Mouse (Mus musculus): ENCODE measurements at regions not wholly inside any gene's neighbourhood (a gene's known extent, or its start where the extent isn't known, plus 50 kb on each side); places are given as distances from the start of the nearest gene placed in this dataset.

DNA sequence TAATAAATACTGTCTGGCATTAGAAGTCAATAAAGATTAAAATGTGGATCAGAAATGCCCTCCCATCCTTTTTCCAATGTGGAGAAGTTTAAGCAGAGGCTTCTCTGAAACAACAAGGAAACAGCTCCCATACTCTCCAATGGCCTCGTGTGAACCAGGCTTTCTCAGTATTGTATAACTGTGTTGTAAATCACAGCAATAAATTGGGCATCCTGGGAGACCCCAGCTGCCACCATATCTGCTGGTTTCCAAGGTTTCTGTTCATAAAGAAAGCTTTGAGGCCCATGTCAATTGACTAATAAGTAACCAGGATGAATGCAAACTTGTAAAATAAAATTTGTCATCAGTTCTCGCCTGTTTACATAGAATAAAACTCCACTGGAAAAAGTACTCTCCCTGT lies 192.7 kb upstream of the Gdnf start:
- TF ChIP-seq CTCF (IDR thresholded peaks at IDR 0.05; ENCODE audit: extremely low read depth, insufficient read length, insufficient replicate concordance, low read depth, low read length), result no peak
- TF ChIP-seq POLR2A (IDR thresholded peaks at IDR 0.05; ENCODE audit: low read depth, low read length), result no peak
- Histone ChIP-seq H3K4me1 (ENCODE audit: control insufficient read depth, insufficient read depth, insufficient read length, low read length) (no peaks in the 10 kb centered on the region), H3K27ac (ENCODE audit: insufficient read depth, low read depth, low read length) (no peak overlapping the region), H3K4me3 (ENCODE audit: low read depth, low read length) (no peak overlapping the region), H3K27me3 (ENCODE audit: control insufficient read depth, insufficient read depth, low read length) (no peaks in the 10 kb centered on the region), H3K36me3 (ENCODE audit: control insufficient read depth, insufficient read depth, low read length) (no peaks in the 10 kb centered on the region)
- 21% methylated on average over 2 of the region's 2 CpGs for WGBS

DNA sequence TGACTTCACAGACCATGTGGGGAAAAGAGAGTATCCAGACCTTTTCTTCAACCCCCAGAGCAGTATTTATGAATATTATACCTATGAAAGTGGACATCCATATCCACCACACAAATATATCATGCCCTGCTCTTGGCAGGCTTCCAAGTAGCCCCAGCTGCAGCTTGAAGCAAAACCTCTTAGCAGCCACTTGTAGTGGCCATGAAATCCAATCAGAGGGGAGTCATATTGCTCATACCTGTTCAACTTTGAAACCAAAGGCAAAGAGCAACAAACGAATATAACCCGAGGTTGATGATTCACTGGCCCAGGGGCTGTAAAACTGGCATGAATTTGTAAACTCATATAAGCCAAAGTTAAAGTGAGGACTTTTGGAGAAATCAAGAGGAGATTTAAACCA lies 187.6 kb upstream of the Gdnf start:
- H3K36me3 ChIP-seq (ENCODE audit: control insufficient read depth, insufficient read depth, low read length), result no peaks in the 10 kb centered on the region
- no peaks in the 10 kb centered on the region for H3K27me3 ChIP-seq (ENCODE audit: control insufficient read depth, insufficient read depth, low read length)
- H3K4me3 ChIP-seq (ENCODE audit: low read depth, low read length), result no peak overlapping the region
- H3K4me1 ChIP-seq (ENCODE audit: control insufficient read depth, insufficient read depth, insufficient read length, low read length), result no peaks in the 10 kb centered on the region
- no peak for TF ChIP-seq POLR2A (IDR thresholded peaks at IDR 0.05; ENCODE audit: low read depth, low read length)
- no peak overlapping the region for H3K27ac ChIP-seq (ENCODE audit: insufficient read depth, low read depth, low read length)
- 18% methylated on average over 2 of the region's 2 CpGs for WGBS

DNA sequence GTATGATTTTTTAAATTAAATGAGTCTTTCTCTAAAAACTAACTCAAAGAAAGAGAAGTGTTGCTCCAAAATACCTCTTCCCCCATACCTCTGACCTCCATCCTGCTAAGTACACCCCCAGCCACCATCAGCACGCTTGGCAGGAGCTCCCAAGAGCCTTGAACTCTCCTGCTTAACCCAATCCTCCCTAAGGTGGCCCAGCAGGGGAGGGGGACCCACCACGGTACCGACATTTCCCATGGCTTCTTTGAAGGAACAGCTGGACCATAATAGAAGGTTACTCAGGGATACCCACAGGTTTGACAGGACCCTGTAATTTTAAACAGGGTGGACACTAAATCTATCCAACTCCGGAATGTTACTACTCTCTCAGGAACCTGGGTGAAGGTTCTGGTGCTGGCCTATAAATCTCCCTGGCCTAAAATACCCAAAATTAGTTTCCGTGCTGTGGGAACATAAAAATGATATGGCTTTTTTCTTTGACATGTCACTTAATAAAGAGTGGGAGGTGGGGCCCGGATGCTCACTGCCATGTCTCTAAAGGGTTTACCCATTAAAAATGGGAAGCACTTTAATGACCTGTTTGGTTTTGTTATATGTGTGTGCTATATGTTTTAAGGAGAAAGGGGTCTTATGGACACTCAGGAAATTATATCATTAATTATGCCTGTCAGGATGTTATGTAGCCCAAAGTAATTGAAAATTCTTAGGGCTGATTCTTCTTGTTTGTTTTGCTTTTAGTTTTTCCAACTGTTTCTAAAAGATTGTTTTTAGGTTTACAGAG lies 185.8 kb upstream of the Gdnf start:
- Histone ChIP-seq H3K27ac (ENCODE audit: insufficient read depth, low read depth, low read length) (no peak overlapping the region), H3K4me1 (ENCODE audit: control insufficient read depth, insufficient read depth, insufficient read length, low read length) (no peaks in the 10 kb centered on the region), H3K4me3 (ENCODE audit: low read depth, low read length) (no peak overlapping the region), H3K27me3 (ENCODE audit: control insufficient read depth, insufficient read depth, low read length) (no peaks in the 10 kb centered on the region), H3K36me3 (ENCODE audit: control insufficient read depth, insufficient read depth, low read length) (no peaks in the 10 kb centered on the region)
- 84% methylated on average over 6 of the region's 6 CpGs for WGBS
- TF ChIP-seq POLR2A (IDR thresholded peaks at IDR 0.05; ENCODE audit: low read depth, low read length), result no peak

DNA sequence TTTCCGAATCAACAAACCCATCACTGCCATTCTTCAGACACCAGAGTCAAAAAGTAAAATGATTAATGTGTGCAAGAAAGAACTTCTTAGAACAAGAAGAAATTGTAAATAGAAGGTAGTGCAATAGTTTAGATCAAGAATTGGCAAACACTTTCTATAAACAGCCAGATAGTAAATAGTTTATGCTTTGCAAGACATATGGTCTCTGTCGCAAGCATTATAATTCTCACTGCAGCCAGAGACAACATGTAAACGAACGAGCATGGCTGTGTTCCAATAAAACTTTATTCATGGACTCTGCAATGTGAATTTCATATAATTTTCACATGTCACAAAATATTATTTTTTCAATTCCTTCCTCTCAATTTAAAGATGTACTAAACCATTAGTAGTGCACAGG lies 180.8 kb upstream of the Gdnf start:
- Histone ChIP-seq H3K4me1 (ENCODE audit: control insufficient read depth, insufficient read depth, insufficient read length, low read length) (no peaks in the 10 kb centered on the region), H3K27ac (ENCODE audit: insufficient read depth, low read depth, low read length) (no peak overlapping the region), H3K36me3 (ENCODE audit: control insufficient read depth, insufficient read depth, low read length) (no peaks in the 10 kb centered on the region), H3K27me3 (ENCODE audit: control insufficient read depth, insufficient read depth, low read length) (no peaks in the 10 kb centered on the region), H3K4me3 (ENCODE audit: low read depth, low read length) (no peak overlapping the region)
- WGBS, result 78% methylated on average over 4 of the region's 4 CpGs
- TF ChIP-seq POLR2A (IDR thresholded peaks at IDR 0.05; ENCODE audit: low read depth, low read length) (no peak), CTCF (IDR thresholded peaks at IDR 0.05; ENCODE audit: extremely low read depth, insufficient read length, insufficient replicate concordance, low read depth, low read length) (no peak)

DNA sequence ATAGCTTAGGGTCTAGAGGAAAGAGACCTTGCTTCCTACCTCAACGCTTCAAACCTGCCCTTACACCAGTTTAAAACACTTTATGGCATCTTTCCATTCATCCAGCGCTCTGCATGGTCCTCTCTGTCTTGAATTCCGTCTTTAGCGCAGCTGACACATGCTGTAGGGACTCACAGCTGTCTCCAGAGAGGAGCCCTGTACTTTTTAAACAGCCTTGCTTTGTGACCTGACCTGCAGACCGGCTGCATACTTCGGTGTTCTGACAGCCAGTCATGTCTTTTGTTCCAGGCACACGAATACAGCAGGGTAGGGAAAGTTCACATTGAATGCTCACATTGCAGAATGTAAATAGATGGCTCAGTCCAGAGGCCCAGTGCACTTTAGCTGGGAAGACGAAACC lies 175.4 kb upstream of the Gdnf start:
- Histone ChIP-seq H3K27ac (ENCODE audit: insufficient read depth, low read depth, low read length) (no peak overlapping the region), H3K36me3 (ENCODE audit: control insufficient read depth, insufficient read depth, low read length) (no peaks in the 10 kb centered on the region), H3K4me1 (ENCODE audit: control insufficient read depth, insufficient read depth, insufficient read length, low read length) (no peaks in the 10 kb centered on the region), H3K27me3 (ENCODE audit: control insufficient read depth, insufficient read depth, low read length) (no peaks in the 10 kb centered on the region), H3K4me3 (ENCODE audit: low read depth, low read length) (no peak overlapping the region)
- TF ChIP-seq CTCF (IDR thresholded peaks at IDR 0.05; ENCODE audit: extremely low read depth, insufficient read length, insufficient replicate concordance, low read depth, low read length) (no peak), POLR2A (IDR thresholded peaks at IDR 0.05; ENCODE audit: low read depth, low read length) (no peak)
- WGBS, result 70% methylated on average over 8 of the region's 8 CpGs

DNA sequence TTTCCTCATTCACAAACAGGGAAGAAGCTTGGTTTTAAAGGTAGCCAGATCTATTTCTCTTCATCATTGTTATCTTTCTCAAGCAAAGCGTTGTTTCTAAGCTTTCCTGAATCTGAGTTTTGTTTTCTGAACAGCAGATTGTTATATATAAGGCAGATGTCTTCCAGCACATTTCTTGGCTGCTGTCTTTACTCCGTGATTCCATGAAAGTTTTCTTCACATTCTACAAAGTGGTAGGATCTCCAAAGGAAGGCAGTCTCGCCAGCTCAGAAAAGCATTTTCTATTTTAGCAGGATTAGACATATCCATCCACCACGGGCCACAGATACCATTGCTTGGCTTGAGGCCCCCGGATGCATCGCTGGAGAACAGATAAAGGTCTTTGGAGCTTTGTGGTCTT lies 171.2 kb upstream of the Gdnf start:
- WGBS, result 75% methylated on average over 6 of the region's 6 CpGs
- TF ChIP-seq CTCF (IDR thresholded peaks at IDR 0.05; ENCODE audit: extremely low read depth, insufficient read length, insufficient replicate concordance, low read depth, low read length) (no peak), POLR2A (IDR thresholded peaks at IDR 0.05; ENCODE audit: low read depth, low read length) (no peak)
- Histone ChIP-seq H3K36me3 (ENCODE audit: control insufficient read depth, insufficient read depth, low read length) (no peaks in the 10 kb centered on the region), H3K4me1 (ENCODE audit: control insufficient read depth, insufficient read depth, insufficient read length, low read length) (no peaks in the 10 kb centered on the region), H3K27me3 (ENCODE audit: control insufficient read depth, insufficient read depth, low read length) (no peaks in the 10 kb centered on the region), H3K4me3 (ENCODE audit: low read depth, low read length) (no peak overlapping the region), H3K27ac (ENCODE audit: insufficient read depth, low read depth, low read length) (no peak overlapping the region)

DNA sequence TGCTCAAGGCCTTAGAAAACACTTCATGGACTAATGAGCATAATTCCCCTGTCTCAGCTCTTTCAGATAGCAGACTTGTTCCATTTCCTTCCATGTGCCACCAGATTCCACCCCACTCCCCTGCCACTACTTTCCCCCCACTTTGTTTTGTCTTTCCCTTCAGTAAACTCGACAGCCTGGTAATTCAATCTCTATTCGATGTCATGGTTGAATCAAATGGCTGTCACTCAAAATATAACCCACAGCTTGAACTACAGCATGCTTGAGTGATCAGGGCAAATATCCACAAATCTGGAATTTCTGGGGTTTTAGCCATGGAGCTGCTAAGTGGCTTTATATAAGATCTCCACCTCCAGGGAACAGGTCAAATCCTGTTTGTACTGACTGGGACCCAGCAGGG lies 168.6 kb upstream of the Gdnf start:
- H3K27me3 ChIP-seq (ENCODE audit: control insufficient read depth, insufficient read depth, low read length), result no peaks in the 10 kb centered on the region
- H3K36me3 ChIP-seq (ENCODE audit: control insufficient read depth, insufficient read depth, low read length), result no peaks in the 10 kb centered on the region
- H3K4me1 ChIP-seq (ENCODE audit: control insufficient read depth, insufficient read depth, insufficient read length, low read length), result no peaks in the 10 kb centered on the region
- no peak overlapping the region for H3K4me3 ChIP-seq (ENCODE audit: low read depth, low read length)
- TF ChIP-seq CTCF (IDR thresholded peaks at IDR 0.05; ENCODE audit: extremely low read depth, insufficient read length, insufficient replicate concordance, low read depth, low read length) (no peak), POLR2A (IDR thresholded peaks at IDR 0.05; ENCODE audit: low read depth, low read length) (no peak)
- 60% methylated on average over 2 of the region's 2 CpGs for WGBS
- H3K27ac ChIP-seq (ENCODE audit: insufficient read depth, low read depth, low read length), result no peak overlapping the region
